Mouse (Mus musculus): ENCODE measurements around the gene 2010111I01Rik.

2010111I01Rik gene

GRCm38 (mm10) chr13:63242401-63243192, 277.9 kb downstream of the 2010111I01Rik start:
- no peak for DNase-seq (ENCODE audit: low spot score)

- no peak for DNase-seq (ENCODE audit: low spot score)
Measured at GRCm38 (mm10) chr13:63243586-63243985, 278.9 kb downstream of the 2010111I01Rik start.

GRCm38 (mm10) chr13:63244425-63244824, 279.7 kb downstream of the 2010111I01Rik start:
- no peak for DNase-seq (ENCODE audit: low spot score)

- DNase-seq (ENCODE audit: low spot score), result no peak
Measured at GRCm38 (mm10) chr13:63245218-63245617, 280.5 kb downstream of the 2010111I01Rik start.

GRCm38 (mm10) chr13:63245812-63246211, 281.1 kb downstream of the 2010111I01Rik start:
- DNase-seq (ENCODE audit: low spot score), result no peak

GRCm38 (mm10) chr13:63246332-63246940, 281.7 kb downstream of the 2010111I01Rik start:
- no peak for DNase-seq (ENCODE audit: low spot score)

GRCm38 (mm10) chr13:63247041-63247440, 282.3 kb downstream of the 2010111I01Rik start:
- no peak for DNase-seq (ENCODE audit: low spot score)

- no peak for DNase-seq (ENCODE audit: low spot score)
Measured at GRCm38 (mm10) chr13:63247631-63248030, 282.9 kb downstream of the 2010111I01Rik start.

- no peak for DNase-seq (ENCODE audit: low spot score)
Measured at GRCm38 (mm10) chr13:63248318-63248717, 283.6 kb downstream of the 2010111I01Rik start.

GRCm38 (mm10) chr13:63249171-63249570, 284.5 kb downstream of the 2010111I01Rik start:
- no peak for DNase-seq (ENCODE audit: low spot score)

- DNase-seq (ENCODE audit: low spot score), result no peak
Measured at GRCm38 (mm10) chr13:63249741-63250431, 285.2 kb downstream of the 2010111I01Rik start.

GRCm38 (mm10) chr13:63250441-63250980, 285.8 kb downstream of the 2010111I01Rik start:
- DNase-seq (ENCODE audit: low spot score), result no peak

GRCm38 (mm10) chr13:63251118-63251889, 286.6 kb downstream of the 2010111I01Rik start:
- DNase-seq (ENCODE audit: low spot score), result no peak

GRCm38 (mm10) chr13:63252295-63253010, 287.8 kb downstream of the 2010111I01Rik start:
- DNase-seq (ENCODE audit: low spot score), result no peak

GRCm38 (mm10) chr13:63253147-63253546, 288.5 kb downstream of the 2010111I01Rik start:
- no peak for DNase-seq (ENCODE audit: low spot score)

- DNase-seq (ENCODE audit: low spot score), result no peak
Measured at GRCm38 (mm10) chr13:63253886-63254636, 289.4 kb downstream of the 2010111I01Rik start.

GRCm38 (mm10) chr13:63255519-63256011, 290.9 kb downstream of the 2010111I01Rik start:
- DNase-seq (ENCODE audit: low spot score), result no peak

GRCm38 (mm10) chr13:63256146-63256545, 291.5 kb downstream of the 2010111I01Rik start:
- no peak for DNase-seq (ENCODE audit: low spot score)

- DNase-seq (ENCODE audit: low spot score), result no peak
Measured at GRCm38 (mm10) chr13:63256807-63257206, 292.1 kb downstream of the 2010111I01Rik start.

GRCm38 (mm10) chr13:63258167-63258582, 293.5 kb downstream of the 2010111I01Rik start:
- no peak for DNase-seq (ENCODE audit: low spot score)
